Mouse (Mus musculus) bone marrow, adult 2 months (tissue): ENCODE results near the gene Sbno2. TPM values are rescaled to one million over a fixed set of nuclear protein-coding genes. Genes with fewer than 3 reads are reported as not detected.

Experiments used
- H3K27ac ChIP-seq: fragments of 200-500 bp; 2 replicates; pipeline ENCODE4 v1.5.1; 2012; ENCODE audit warnings: low read depth, mild to moderate bottlenecking, control low read depth, inconsistent platforms, low read length; ENCODE audit not compliant: control insufficient read depth, poor library complexity, insufficient read depth
- H3K4me1 ChIP-seq: fragments of 200-500 bp; 2 replicates; pipeline ENCODE4 v1.6.1; 2011; ENCODE audit warnings: low read length; ENCODE audit not compliant: control insufficient read depth, insufficient read depth
- H3K4me3 ChIP-seq: fragments of 200-500 bp; replicated peaks from 2 replicates; pipeline ENCODE3; 2011; ENCODE audit warnings: mild to moderate bottlenecking, low read depth, low read length, control low read depth; ENCODE audit not compliant: control insufficient read depth
- CTCF ChIP-seq: fragments of 200-500 bp; IDR thresholded peaks from 2 replicates; pipeline ENCODE4 v1.5.1; 2011; ENCODE audit warnings: low read length, control low read depth; ENCODE audit not compliant: control insufficient read depth, insufficient read depth
- POLR2A ChIP-seq: fragments of 200-500 bp; IDR thresholded peaks from 2 replicates; pipeline ENCODE4 v1.6.1; 2011; ENCODE audit warnings: low read depth, mild to moderate bottlenecking, control low read depth, low read length, borderline replicate concordance; ENCODE audit not compliant: control insufficient read depth
- WGBS: fragments of 180-500 bp; shearing (Covaris S2); methylation state at CpG from one replicate; pipeline ENCODE4 v1.1.7; 2018; 5-methylcytosine and 5-hydroxymethylcytosine counted together
- polyA plus RNA-seq: library from polyadenylated mRNA; stranded (reverse); fragments of >200 nt; gene quantifications from 2 replicates; pipeline ENCODE4 v1.2.4, GENCODE M21; 2011; ENCODE audit warnings: low replicate concordance; ENCODE audit not compliant: missing spikeins, insufficient read depth, insufficient read length

Gene Sbno2
- polyA plus RNA-seq, 1 experiment, result 83.8 TPM

DNA sequence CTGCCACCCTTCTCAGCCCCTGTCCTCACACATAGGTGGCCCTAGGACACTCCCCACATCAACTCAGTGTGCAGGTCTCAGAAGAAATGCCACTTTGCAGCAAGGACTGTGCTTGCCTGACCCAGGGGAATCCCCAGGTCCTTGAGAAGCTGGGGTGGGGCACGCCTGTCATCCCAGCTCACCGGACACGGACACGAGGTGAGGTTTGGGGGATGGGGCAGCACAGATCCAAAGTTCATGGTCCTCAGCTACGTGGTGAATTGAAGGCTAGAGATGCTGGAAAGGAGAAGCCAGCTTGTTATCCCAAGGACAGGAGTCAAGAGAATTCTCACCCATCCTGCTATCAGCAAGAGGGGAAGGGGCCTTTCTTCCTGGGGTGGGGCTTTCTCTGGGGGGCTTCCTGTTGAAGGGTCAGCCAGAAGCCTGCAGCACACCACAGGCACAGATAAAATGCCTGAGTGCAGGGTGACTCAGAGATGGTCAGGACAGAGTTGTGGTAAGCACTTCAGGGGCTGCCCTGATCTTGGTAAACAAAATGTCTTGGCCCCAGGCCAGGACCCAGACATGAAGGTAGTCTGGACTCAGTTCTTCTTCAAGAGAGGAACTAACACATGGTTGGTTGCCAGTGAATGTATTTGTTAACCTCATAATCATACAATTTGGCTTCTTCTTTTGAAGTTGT, 72.4 kb downstream of the Sbno2 start:
- H3K4me3 ChIP-seq, result no peak overlapping the region
- peaks cover 5% of the 10 kb centered on the region for H3K4me1 ChIP-seq
- peak overlapping the region; percentile 60 for H3K27ac ChIP-seq
- 19% methylated on average over 5 of the region's 5 CpGs for WGBS
- TF ChIP-seq CTCF (no peak), POLR2A (no peak)

DNA sequence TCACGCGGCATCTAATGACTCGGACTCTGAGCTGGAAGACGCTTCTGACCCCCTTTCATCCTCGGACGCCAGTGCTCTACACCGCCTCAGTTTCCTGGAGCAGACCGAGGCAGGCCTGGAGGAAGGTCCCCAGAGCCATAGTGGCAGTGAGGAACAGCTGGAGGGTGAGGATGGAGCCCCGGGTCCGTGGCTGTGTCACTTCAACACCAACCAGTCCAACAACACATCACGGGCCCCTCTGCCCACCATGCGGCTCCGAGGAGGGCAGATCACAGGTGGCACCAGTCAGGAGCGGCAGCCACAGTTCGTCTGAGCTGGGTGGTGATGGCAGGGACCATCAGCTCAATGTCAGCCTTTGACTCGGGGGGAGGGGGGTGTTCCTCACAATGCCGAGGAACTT, 74.6 kb downstream of the Sbno2 start:
- 87% methylated on average over 17 of the region's 17 CpGs for WGBS
- H3K4me3 ChIP-seq, result no peak overlapping the region
- peak overlapping the region; percentile 13; the same call in 1 of the 2 replicates for H3K27ac ChIP-seq
- TF ChIP-seq POLR2A (no peak), CTCF (no peak)
- peaks cover 5% of the 10 kb centered on the region for H3K4me1 ChIP-seq

DNA sequence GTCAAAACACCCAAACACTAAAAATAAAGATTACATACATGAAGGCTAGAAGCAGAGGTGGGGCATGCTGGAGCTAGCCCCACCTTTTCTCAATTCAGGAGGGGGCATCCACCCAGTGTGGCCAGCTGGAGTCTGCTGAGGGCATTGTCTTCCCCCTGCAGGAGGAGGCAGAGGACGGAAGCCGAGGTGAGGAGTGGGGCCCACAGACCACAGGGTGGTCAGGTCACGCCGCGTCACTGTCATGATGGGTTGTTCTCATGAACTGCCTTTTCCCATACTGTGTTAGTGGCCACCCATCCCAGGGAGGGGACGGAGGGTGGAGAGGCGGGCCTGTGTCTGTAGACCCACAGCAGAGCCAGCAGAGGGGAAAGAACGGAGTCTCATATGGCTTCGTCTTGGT, 75.2 kb downstream of the Sbno2 start:
- 68% methylated on average over 9 of the region's 9 CpGs for WGBS
- Histone ChIP-seq H3K4me3 (no peak overlapping the region), H3K4me1 (peaks cover 7% of the 10 kb centered on the region), H3K27ac (0 out of 2 replicates have a peak overlapping the region, but pooled peaks have one; percentile 13)
- TF ChIP-seq POLR2A (no peak), CTCF (no peak)

DNA sequence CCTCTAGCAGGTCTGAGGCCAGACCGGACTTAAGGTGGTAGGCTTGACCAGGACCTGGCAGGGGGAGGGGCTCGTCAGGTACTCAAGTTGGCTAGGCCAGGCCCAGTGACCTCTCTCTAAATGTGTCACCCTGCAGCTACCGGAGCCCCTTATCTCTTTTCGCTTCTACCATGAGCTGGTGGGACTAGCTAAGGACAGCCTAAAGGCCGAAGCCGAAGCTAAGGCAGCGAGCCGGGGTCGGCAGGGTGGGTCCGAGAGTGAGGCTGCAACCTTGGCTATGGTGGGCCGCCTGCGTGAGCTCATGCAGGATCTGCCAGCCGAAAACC, 76.9 kb downstream of the Sbno2 start:
- Histone ChIP-seq H3K4me3 (no peak overlapping the region), H3K27ac (no peak overlapping the region; the same call in 1 of the 2 replicates), H3K4me1 (peaks cover 9% of the 10 kb centered on the region)
- TF ChIP-seq POLR2A, result no peak
- no peak for TF ChIP-seq CTCF
- WGBS, result 92% methylated on average over 13 of the region's 13 CpGs

DNA sequence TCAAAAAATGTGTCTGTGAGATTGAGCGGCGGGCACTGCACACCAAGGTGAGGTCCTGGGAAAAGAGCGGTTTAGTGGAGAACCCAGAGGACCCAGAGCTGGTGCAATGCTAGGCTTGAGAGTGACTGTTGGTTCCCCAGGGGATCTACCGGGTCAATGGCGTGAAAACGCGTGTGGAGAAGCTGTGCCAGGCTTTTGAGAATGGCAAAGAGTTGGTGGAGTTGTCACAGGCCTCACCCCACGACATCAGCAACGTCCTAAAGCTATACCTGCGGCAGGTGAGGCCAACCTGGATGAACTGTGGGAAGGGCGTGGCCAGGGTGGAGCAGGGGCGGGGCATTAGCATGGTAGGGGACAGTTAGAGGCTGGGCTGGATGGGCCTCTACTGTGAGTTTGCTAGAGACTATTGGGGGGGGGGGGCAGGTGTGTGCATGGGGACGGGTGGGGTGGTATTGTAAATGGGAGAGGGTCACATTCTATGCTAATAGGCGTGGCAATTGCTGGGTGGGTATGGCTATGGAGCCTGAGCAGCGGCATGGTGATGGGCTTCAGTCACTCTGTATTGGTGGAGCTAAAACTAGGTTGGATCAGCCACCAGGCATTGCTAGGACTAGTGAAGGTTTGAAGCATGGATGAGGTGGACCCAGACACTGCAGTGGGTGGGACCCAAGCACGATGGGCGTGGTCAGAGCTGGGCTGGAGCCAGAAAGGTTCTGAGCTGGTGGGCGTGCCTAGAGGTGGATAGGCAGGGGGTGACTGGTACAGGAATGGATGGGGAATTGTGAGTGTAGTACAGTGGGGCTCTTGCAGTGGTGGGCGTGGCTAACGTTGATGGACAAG, 77.5 kb downstream of the Sbno2 start:
- Histone ChIP-seq H3K4me1 (peaks cover 9% of the 10 kb centered on the region), H3K27ac (no peak overlapping the region; the same call in 1 of the 2 replicates), H3K4me3 (no peak overlapping the region)
- TF ChIP-seq CTCF (no peak), POLR2A (no peak)
- WGBS, result 80% methylated on average over 20 of the region's 20 CpGs

DNA sequence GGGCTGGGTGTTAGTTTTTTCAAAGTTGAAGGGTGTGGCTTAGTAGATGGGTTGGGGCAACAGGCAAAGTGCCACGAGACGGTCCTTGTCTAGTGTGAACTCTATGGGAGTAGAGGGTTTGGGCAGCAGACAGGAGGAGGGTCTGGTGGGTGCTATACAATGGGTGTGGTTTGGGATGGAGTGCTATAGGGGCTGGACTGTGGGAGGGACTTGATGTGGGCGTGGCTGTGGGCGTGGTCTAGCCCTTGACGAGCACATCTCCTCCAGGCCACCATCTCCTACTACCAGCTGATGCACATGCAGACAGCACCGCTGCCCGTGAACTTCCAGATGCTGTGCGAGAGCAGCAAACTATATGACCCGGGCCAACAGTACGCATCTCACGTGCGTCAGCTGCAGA, 79.5 kb downstream of the Sbno2 start:
- H3K4me1 ChIP-seq, result peaks cover 7% of the 10 kb centered on the region
- no peak for TF ChIP-seq CTCF
- H3K27ac ChIP-seq, result no peak overlapping the region; the same call in 1 of the 2 replicates
- H3K4me3 ChIP-seq, result no peak overlapping the region
- 67% methylated on average over 12 of the region's 12 CpGs for WGBS

DNA sequence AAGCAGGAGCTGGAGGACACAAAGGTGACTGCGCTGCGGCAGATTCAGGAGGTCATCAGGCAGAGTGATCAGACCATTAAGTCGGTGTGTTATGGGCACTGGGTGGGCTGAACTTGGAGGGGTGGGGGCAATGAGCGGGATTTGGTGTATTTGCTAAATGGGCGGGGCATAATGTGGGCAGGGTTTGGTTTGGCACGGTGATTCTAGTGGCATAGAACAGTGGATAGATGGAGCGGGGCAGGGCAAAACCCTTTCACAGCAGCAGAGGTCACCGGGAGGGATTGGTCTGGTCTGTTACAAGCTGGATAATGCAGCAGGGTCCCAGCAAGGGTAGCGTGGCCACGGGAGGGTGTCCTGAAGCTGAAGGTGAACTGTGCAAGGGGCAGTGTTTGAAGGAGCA, 79.9 kb downstream of the Sbno2 start:
- WGBS, result 81% methylated on average over 10 of the region's 10 CpGs
- Histone ChIP-seq H3K4me1 (peaks cover 7% of the 10 kb centered on the region), H3K4me3 (no peak overlapping the region), H3K27ac (peak overlapping the region; percentile 73; the same call in 1 of the 2 replicates)
- TF ChIP-seq CTCF (no peak), POLR2A (no peak)

DNA sequence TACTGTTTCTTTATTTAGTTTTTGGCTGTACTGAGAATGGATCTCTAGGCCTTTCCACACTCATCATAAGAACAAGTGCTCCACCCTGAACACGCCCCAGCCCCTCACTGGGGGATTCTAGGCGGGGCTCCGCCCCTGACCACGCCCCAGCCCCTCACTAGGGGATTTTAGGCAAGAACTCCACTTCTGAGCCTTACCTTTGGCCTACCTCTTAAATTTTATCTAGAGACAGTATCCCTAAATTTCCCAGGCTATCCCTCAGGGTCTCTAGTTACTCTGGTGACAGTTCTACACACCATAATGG, 80.4 kb downstream of the Sbno2 start:
- WGBS, result 65% methylated on average over 4 of the region's 4 CpGs
- peak overlapping the region; percentile 73; the same call in 1 of the 2 replicates for H3K27ac ChIP-seq
- no peak overlapping the region for H3K4me3 ChIP-seq
- no peak for TF ChIP-seq POLR2A
- no peak for TF ChIP-seq CTCF
- peaks cover 7% of the 10 kb centered on the region for H3K4me1 ChIP-seq
